Comparison of ENCODE assay signal across 37 mouse cellular contexts in the genomic region with DNA sequence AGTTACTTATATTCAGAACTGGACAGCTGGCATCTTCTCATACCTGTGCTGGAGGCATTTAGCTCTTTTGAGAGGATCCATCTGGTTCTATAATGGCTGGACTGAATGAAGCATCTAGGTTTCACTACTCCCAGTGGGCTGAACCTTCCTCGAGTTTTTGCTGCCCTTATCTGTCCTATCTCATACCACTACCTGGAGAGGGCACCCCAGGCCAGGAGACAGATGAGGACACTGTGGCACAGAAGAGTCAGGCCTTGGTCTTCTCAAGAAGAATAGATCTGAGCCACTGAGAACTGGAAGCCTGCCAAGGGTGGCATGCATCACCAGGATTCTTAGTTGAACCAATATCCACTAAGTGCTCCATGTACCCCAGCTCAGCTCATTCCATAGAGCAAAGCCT. TPM values are rescaled to one million over a fixed set of nuclear protein-coding genes. Genes with fewer than 3 reads are reported as not detected.
DNase-seq lines count a peak whose midpoint lies in the region; ATAC-seq and TF ChIP-seq lines count a peak whose summit lies in the region.
"Had no signal": no experiment of that assay in that cellular context is flagged by ENCODE, and none has a peak within 500 bp of the region (broad histone marks: within the 10 kb centered on the region; RNA-seq: fewer than 3 reads in every experiment).

No protein-coding gene starts in this region.

- H3K9me3 ChIP-seq in embryonic facial prominence, embryonic 10.5 days = no peaks in the 10 kb centered on the region
- no peaks in the 10 kb centered on the region for H3K9me3 ChIP-seq in neural tube, embryonic 15.5 days (replicated peaks)
- H3K9me3 ChIP-seq: heart, embryonic 12.5 days; limb, embryonic 12.5 days; liver, embryonic 15.5 days; lung, embryonic 15.5 days; midbrain, embryonic 10.5 days; midbrain, embryonic 15.5 days had no signal

- no peaks in the 10 kb centered on the region; the same call in none of the 2 replicates for H3K36me3 ChIP-seq in embryonic facial prominence, embryonic 10.5 days (replicated peaks)
- H3K36me3 ChIP-seq in neural tube, embryonic 15.5 days = peaks cover 20% of the 10 kb centered on the region
- H3K36me3 ChIP-seq: heart, embryonic 12.5 days; limb, embryonic 12.5 days; liver, embryonic 15.5 days; lung, embryonic 15.5 days; midbrain, embryonic 10.5 days had no signal

- DNase-seq in cerebellum, adult 9-10 months = peak; percentile 52
- no peak for DNase-seq in cerebellum, adult 18-20 months
- no peak for DNase-seq in layer of hippocampus, adult 2 months (ENCODE audit: low spot score in 2 of 2)
- no peak for DNase-seq in layer of hippocampus, adult 18-20 months (ENCODE audit: low spot score in 2 of 2)
- no peak for DNase-seq in embryonic facial prominence, embryonic 10.5 days (ENCODE audit: low spot score)
- DNase-seq in lung, adult 18-20 months = no peak
- DNase-seq: adrenal gland, postnatal 25 days; gastrocnemius, postnatal 14 days; kidney, adult 18-20 months; kidney, postnatal 4 days; layer of hippocampus, adult 9-11 months; right cerebral cortex, postnatal 4 days had no signal

- ATAC-seq in neural tube, embryonic 15.5 days (ENCODE audit: low FRiP score) = no peak
- ATAC-seq: CD4-positive, CD25-positive, alpha-beta regulatory T cell, adult 4 months; forebrain, embryonic 14.5 days; midbrain, embryonic 15.5 days had no signal

- TF ChIP-seq CTCF in layer of hippocampus, adult 2 months (conservative IDR thresholded peaks at IDR 0.05) = no peak

- no peak overlapping the region for H3K4me2 ChIP-seq in neural tube, embryonic 15.5 days
- H3K4me2 ChIP-seq: heart, embryonic 12.5 days; hindbrain, embryonic 14.5 days; limb, embryonic 12.5 days; liver, embryonic 15.5 days; lung, embryonic 15.5 days; midbrain, embryonic 15.5 days had no signal

- no peaks in the 10 kb centered on the region for H3K27me3 ChIP-seq in embryonic facial prominence, embryonic 10.5 days (replicated peaks; ENCODE audit: low read depth, poor library complexity, severe bottlenecking)
- H3K27me3 ChIP-seq in neural tube, embryonic 15.5 days (replicated peaks) = no peaks in the 10 kb centered on the region
- H3K27me3 ChIP-seq: heart, embryonic 12.5 days; limb, embryonic 12.5 days; liver, embryonic 15.5 days; lung, embryonic 15.5 days; midbrain, embryonic 15.5 days had no signal

- WGBS in embryonic facial prominence, embryonic 10.5 days = 80% methylated on average over 1 of the region's 1 CpGs
- 58% methylated on average over 1 of the region's 1 CpGs for WGBS in neural tube, embryonic 15.5 days

- no peak overlapping the region for H3K9ac ChIP-seq in neural tube, embryonic 15.5 days (replicated peaks)
- H3K9ac ChIP-seq: heart, embryonic 12.5 days; hindbrain, embryonic 14.5 days; limb, embryonic 12.5 days; liver, embryonic 15.5 days; lung, embryonic 15.5 days; midbrain, embryonic 15.5 days had no signal

- no peak overlapping the region for H3K4me3 ChIP-seq in layer of hippocampus, adult 2 months
- no peak overlapping the region for H3K4me3 ChIP-seq in embryonic facial prominence, embryonic 10.5 days
- no peak overlapping the region for H3K4me3 ChIP-seq in neural tube, embryonic 15.5 days (replicated peaks)
- H3K4me3 ChIP-seq: heart, embryonic 12.5 days; limb, embryonic 12.5 days; liver, embryonic 15.5 days; lung, embryonic 15.5 days; midbrain, embryonic 10.5 days; midbrain, embryonic 15.5 days had no signal

- peaks cover 25% of the 10 kb centered on the region for H3K4me1 ChIP-seq in embryonic facial prominence, embryonic 10.5 days
- 0 out of 2 replicates have a peak, but pooled peaks cover 3% of the 10 kb centered on the region for H3K4me1 ChIP-seq in neural tube, embryonic 15.5 days
- H3K4me1 ChIP-seq: heart, embryonic 12.5 days; liver, embryonic 15.5 days; lung, embryonic 15.5 days; midbrain, embryonic 15.5 days had no signal

- peak overlapping the region; percentile 86; the same call in 1 of the 2 replicates for H3K27ac ChIP-seq in layer of hippocampus, adult 2 months
- H3K27ac ChIP-seq in embryonic facial prominence, embryonic 10.5 days (replicated peaks) = 0 out of 2 replicates have a peak overlapping the region, but pooled peaks have one; percentile 6
- 0 out of 2 replicates have a peak overlapping the region, but pooled peaks have one; percentile 1 for H3K27ac ChIP-seq in neural tube, embryonic 15.5 days (replicated peaks)
- H3K27ac ChIP-seq: hindbrain, embryonic 14.5 days; kidney, postnatal 0 days; limb, embryonic 12.5 days; liver, embryonic 15.5 days; lung, embryonic 15.5 days; midbrain, embryonic 10.5 days; midbrain, embryonic 15.5 days had no signal

RNA-seq across cellular contexts. Expression of gene Gm21954, which starts 9.1 kb away (rescaled TPM):
- not detected for total RNA-seq in layer of hippocampus, adult 2 months (2021)
- not detected for total RNA-seq in layer of hippocampus, adult 18-20 months (2021)
- polyA plus RNA-seq in embryonic facial prominence, embryonic 10.5 days (2016; fragmentation: Nextera tagmentation; extraction: Ambion mirVana) = not detected in 2 replicates
- polyA plus RNA-seq in neural tube, embryonic 15.5 days (2015; fragmentation: Nextera tagmentation; extraction: Ambion mirVana) = not detected in 2 replicates
- total RNA-seq: adrenal gland, adult 18-20 months; adrenal gland, postnatal 25 days; common myeloid progenitor, adult 5-6 weeks; gastrocnemius, postnatal 14 days; granulocyte monocyte progenitor cell, adult 5-6 weeks; hematopoietic stem cell, adult 5-6 weeks; left cerebral cortex, adult 18-20 months; left cerebral cortex, postnatal 14 days; liver, adult 2 months; megakaryocyte progenitor cell, adult 5-6 weeks had no signal
- polyA plus RNA-seq: brain, embryonic 14.5 days; CD4-positive, CD25-positive, alpha-beta regulatory T cell, adult 4 months; forebrain, embryonic 14.5 days; heart, embryonic 12.5 days; heart, postnatal 0 days; hindbrain, embryonic 14.5 days; intestine, embryonic 14.5 days; kidney, postnatal 0 days; limb, embryonic 12.5 days; liver, adult 2 months; liver, embryonic 15.5 days; lung, embryonic 15.5 days; midbrain, embryonic 10.5 days; midbrain, embryonic 15.5 days; neural tube, embryonic 11.5 days; spleen, adult 2 months; urinary bladder, adult 2 months had no signal

Comparison
In these comparisons a context has a peak if more than half of its experiments do, and no peak if none do; other contexts are left out.
1. H3K27ac ChIP-seq: peak in every context shown above with its lines; median percentile 86 in layer of hippocampus, adult 2 months; 6 in embryonic facial prominence, embryonic 10.5 days; 1 in neural tube, embryonic 15.5 days.